Mouse (Mus musculus) right cerebral cortex, postnatal 10 days (tissue): ENCODE data around the gene Rab8b.

Experiments
- DNase-seq, 2 experiments: peaks; one replicate each; pipeline ENCODE4 v3.0.0; 2021; ENCODE audit warnings: low spot score in 2 of 2

Gene Rab8b

DNA sequence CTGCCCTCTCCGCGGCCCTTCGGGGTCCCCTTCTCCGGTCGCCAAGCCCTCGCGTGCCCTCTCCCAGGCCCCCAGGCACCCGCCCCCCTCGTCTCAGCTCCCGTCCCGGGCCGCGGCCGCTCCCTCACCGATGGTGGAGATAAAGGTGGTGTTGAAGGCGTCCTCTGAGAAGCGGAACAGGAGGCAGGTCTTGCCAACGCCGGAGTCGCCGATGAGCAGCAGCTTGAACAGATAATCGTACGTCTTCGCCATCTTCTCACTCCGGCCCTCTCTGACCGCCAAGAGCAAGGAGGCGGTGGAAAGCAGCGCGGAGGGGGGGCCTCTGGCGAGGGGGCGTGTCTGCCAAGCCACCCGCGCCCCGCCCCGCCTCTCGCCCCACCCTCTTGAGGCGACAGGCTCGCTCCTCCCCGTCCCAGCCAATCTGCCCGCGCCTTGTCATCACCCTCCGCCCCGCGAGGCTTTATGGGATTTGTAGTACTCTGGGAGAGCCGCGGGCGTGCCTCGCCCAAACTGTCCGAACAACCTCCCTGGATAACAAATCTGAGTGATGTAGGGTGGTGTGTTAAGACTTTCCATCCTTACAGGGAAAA is at the start of gene Rab8b:
Rab8b (minus strand) TSS at position 306 of the 590 bp plus-strand sequence.
- peak; percentile 98 for DNase-seq

- peak in 1 of 2 experiments; percentile 16 for DNase-seq
These were observed 48.0 kb upstream of the Rab8b start for GRCm38 (mm10) chr9:66967492-66967891.

GRCm38 (mm10) chr9:66961478-66961877 is 42.0 kb upstream of the Rab8b start:
- peak in 1 of 2 experiments; percentile 21 for DNase-seq

GRCm38 (mm10) chr9:66957451-66957850 is 38.0 kb upstream of the Rab8b start:
- DNase-seq: no peak

GRCm38 (mm10) chr9:66952886-66953285 is 33.4 kb upstream of the Rab8b start:
- DNase-seq: no peak

- peak in 1 of 2 experiments; percentile 14 for DNase-seq
These were observed 32.8 kb upstream of the Rab8b start for GRCm38 (mm10) chr9:66952321-66952720.

GRCm38 (mm10) chr9:66948536-66948935 is 29.0 kb upstream of the Rab8b start:
- DNase-seq: no peak

DNA sequence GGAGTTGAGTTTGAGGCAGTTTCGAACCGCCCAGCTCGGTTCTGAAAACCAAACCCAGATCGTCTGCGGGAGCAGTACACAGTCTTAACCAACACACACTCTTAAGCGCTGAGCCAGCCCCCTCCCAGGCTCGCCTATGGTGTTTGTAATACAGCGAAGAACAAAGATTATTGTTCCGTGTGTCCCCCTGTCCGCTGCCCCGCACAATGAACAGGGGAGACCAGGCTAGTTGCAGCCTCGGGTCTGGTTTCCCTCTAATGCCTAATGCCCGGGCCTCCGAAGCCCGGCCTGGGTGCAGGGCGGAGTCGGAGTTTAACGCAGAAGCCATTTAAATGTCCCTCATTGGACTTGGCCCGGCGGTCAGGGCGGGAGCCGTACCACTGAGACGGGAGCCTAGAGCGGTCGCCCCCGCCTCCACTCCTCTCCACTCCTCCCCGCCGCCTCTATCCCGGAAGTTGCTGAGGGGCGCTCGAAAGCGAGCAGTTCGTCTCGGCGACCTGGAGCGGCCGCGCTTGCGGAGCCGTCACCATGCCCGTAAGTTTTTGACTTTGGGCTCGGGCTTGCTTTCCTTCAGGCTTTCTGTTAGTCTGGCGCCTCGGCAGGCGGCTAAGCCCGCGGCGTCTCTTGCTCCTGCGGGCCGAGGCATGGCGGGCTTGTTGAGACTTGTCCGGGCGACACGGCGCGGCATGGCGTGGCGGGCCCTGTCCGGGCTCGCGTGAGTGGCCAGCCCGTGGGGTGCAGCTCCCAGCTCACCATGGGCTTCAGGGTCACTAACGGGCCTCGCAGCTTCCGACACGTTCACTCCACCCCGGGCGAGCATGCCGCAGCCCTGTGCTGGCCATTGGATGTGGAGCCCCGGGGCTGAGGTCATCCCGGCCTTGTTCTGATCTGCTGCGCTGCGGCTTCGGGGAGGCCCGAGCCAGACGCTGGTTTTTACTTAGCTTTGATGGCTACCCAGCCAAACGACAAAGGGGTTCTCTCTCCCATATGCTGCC is 26.5 kb upstream of the Rab8b start, which contains the start of gene Rps27l:
Rps27l (plus strand) TSS at position 440 of the 995 bp plus-strand sequence.
- peak; percentile 94 to 95 for DNase-seq

GRCm38 (mm10) chr9:66945161-66945560 is 25.7 kb upstream of the Rab8b start:
- DNase-seq: no peak

DNA sequence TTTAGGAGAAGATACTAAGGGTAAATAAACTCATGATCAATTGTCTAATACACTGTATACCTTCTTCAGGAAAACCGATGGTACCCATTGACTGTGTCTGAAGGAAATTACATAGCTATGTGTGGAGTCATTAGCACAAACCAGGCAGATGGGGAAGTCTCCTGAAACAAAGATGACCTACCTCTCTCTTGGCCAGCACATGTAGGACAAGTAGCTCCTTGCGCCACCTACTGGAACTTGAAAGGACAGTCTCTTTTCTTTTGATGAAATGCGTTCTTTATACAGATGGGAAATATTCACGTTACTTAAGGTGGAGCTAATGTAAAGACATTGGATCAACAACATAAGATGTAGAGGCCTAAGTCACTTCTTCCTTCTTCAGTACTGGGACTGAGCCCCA is 19.3 kb upstream of the Rab8b start:
- peak in 1 of 2 experiments; percentile 50 for DNase-seq

DNA sequence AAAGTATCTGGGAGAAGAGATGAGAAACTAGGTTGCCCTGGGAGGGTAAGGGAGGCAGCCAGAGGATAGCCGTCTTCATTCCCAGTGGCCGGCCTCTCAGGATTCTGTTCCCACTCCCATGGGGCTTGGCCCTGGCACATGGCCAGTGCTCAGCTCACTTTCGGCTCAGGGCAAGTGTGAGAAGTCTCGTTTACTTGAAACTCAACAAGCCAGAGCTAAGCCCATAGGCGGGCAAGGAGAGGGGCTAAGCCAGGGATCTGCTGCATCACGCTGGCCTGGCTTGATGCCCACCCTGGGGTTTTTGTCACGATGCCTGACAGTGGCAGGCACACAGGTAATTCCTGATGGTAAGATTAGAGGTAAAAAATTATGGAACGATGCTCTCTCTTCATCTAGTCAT is 18.0 kb upstream of the Rab8b start:
- peak in 1 of 2 experiments; percentile 46 for DNase-seq

DNA sequence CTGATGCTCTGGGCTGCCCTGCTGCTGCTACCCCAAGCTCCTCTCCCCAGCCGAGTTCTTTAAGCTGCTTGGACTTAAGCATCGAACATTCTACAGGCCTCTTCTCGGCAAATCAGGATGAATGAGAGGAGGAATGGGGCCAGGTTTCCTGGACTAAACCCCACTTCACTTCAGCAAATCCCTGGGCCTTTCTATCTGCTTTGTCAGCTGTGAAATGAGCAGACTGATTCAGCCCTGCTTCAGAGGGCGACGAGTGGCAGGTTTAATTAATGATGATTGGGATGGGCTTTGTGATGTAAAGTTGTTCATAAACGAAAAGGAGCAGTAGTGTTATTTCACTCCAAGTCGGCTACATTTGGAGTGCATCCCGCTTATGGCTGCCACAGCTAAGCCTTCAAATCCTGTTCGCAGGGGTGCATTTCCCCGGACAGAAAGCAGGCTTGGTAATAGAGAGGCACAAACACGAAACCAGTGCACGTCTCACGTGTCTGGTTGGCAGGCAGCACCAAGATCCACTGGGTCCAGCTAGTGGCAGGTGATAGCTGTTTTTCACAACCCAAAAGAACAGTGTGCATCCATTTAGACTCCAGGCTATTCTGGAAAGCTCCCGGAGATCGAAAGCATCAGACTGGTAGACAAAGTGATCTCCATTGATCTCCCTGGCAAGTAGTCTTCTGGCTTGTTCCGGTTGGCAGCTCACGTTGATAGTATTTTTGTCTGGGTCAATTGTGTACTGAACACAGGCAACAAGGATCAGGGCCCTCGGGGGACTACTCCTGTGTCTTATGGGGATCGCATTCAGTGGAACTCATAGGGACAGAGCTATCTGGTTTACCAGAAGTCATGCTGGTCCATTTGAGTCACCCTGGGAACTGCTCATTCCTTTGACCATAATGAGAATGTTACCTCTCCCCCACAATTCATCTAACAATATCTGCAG is 14.7 kb upstream of the Rab8b start:
- DNase-seq: peak; percentile 42 to 48

- no peak for DNase-seq
These were observed 10.9 kb upstream of the Rab8b start for GRCm38 (mm10) chr9:66930351-66930750.

GRCm38 (mm10) chr9:66927696-66928402 is 8.4 kb upstream of the Rab8b start:
- no peak for DNase-seq

- no peak for DNase-seq
These were observed 6.4 kb upstream of the Rab8b start for GRCm38 (mm10) chr9:66925853-66926252.

- no peak for DNase-seq
These were observed 2.6 kb upstream of the Rab8b start for GRCm38 (mm10) chr9:66922076-66922475.

DNA sequence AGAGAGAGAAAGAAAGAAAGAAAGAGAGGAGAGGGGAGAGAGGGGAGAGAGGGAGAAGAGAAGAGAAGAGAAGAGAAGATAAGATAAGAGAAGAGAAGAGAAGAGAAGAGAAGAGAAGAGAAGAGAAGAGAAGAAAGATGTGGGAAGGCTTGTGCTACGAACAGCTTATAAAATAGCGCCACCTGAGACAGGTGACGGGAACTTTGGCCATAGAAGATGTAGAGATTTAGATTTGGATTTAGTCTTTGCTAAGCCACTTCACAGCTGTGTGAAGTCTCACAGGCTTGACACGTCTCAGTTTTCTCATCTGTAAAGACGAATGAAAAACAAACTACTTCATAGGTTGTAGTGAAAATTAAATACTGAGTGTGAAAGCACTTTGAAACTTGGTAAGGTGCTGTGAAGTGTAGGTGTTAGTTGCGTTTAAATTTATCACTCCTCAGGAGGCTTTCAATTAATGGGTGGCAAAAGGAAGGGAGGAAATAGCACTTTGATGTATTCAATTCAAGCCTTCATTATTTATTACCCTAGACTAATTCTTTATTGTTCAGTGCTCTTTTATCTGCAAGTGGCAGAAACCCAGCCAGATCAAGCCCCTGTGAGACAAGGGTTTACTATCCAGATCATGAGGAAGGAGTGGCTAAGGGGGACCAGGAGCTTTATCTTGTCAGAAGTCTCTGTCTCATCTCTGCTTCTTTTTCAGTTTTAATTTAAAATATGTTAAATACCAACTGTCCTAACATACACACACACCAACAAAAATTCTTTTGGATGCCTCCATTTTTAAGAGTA is 1.2 kb upstream of the Rab8b start:
- DNase-seq: no peak

DNA sequence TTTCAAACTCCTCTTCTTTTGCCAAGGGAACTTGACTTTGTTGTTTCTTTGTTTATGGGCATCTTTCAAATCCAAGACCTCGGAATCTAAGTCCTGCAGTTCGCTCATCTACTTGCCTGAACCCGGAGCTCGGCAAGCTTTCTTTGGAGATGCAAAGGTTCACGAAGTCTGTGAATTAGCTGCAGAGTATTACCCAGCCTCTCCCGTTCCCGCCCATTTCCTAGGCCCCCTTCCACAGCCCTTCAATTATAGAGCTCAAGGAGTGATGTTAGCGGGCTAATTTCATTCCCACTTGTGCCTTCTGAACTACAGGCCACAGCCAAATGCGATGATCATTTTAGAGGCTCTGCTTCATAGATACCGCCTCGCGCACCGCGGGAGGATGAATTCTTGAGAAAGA is 494 bp upstream of the Rab8b start:
- DNase-seq: peak in 1 of 2 experiments; percentile 44

- no peak for DNase-seq
These were observed 686 bp downstream of the Rab8b start for GRCm38 (mm10) chr9:66918672-66919330.

- DNase-seq: no peak
These were observed 1.6 kb downstream of the Rab8b start for GRCm38 (mm10) chr9:66917892-66918255.
